Mouse (Mus musculus) small intestine, adult 2 months (tissue): ENCODE data around the gene Pfn1. TPM values are rescaled to one million over a fixed set of nuclear protein-coding genes. Genes with fewer than 3 reads are reported as not detected.

Experiments used
- H3K27ac ChIP-seq: fragments of 200-500 bp; 2 replicates; pipeline ENCODE4 v1.5.1; 2012; ENCODE audit warnings: low read depth, low read length, control low read depth, inconsistent platforms; ENCODE audit not compliant: insufficient read depth
- H3K27me3 ChIP-seq: fragments of 200-500 bp; 2 replicates; pipeline ENCODE4 v1.6.1; 2012; ENCODE audit warnings: mild to moderate bottlenecking, moderate library complexity, low read length, inconsistent platforms; ENCODE audit not compliant: control insufficient read depth, insufficient read depth
- H3K36me3 ChIP-seq: fragments of 200-500 bp; 2 replicates; pipeline ENCODE4 v1.6.1; 2012; ENCODE audit warnings: mild to moderate bottlenecking, low read length, control low read depth, inconsistent platforms; ENCODE audit not compliant: control insufficient read depth, insufficient read depth
- H3K4me1 ChIP-seq: fragments of 200-500 bp; 2 replicates; pipeline ENCODE4 v1.6.1; 2012; ENCODE audit warnings: low read length, inconsistent platforms, mixed read lengths; ENCODE audit not compliant: control insufficient read depth, insufficient read depth, insufficient read length
- H3K4me3 ChIP-seq: fragments of 200-500 bp; 2 replicates; pipeline ENCODE4 v1.5.1; 2012; ENCODE audit warnings: low read depth, mild to moderate bottlenecking, control low read depth, inconsistent platforms, low read length, moderate library complexity
- CTCF ChIP-seq: fragments of 200-500 bp; IDR thresholded peaks from 2 replicates; pipeline ENCODE4 v1.5.1; 2012; ENCODE audit warnings: low read depth, mild to moderate bottlenecking, control low read depth, inconsistent platforms, low read length, moderate library complexity, mixed read lengths; ENCODE audit not compliant: insufficient replicate concordance, insufficient read length; ENCODE audit errors: extremely low read depth
- POLR2A ChIP-seq: fragments of 200-500 bp; IDR thresholded peaks from 2 replicates; pipeline ENCODE4 v1.6.1; 2012; ENCODE audit warnings: low read depth, mild to moderate bottlenecking, control low read depth, inconsistent platforms, low read length, moderate library complexity
- WGBS: fragments of 180-500 bp; shearing (Covaris S2); methylation state at CpG from one replicate; pipeline ENCODE4 v1.1.7; 2018; 5-methylcytosine and 5-hydroxymethylcytosine counted together
- polyA plus RNA-seq: library from polyadenylated mRNA; depleted of rRNA; stranded (reverse); fragments of >200 nt; gene quantifications from 2 replicates; pipeline ENCODE4 v1.2.3, GENCODE M21; 2012

Gene Pfn1
- polyA plus RNA-seq, 1 experiment: 5,668 TPM

DNA sequence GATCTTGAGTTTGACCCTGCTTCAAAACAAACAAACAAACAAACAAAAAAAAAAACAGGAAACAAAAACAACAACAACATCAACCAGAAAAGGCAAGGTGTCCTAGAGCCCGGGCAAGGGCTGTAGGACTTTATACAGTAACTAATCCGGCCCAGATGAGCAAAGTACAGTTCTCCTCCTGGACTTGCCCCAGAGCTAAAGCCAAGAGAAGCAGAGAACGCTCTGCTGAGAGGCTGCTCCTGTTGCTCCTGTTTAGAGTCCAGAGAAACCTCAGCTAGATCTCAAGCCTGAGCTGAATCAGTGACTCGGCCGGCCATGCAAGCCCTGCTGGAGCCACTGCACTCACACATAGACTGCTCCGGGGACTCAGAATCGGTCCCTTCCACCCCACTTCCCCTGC lies 24.3 kb downstream of the Pfn1 start:
- Histone ChIP-seq H3K27ac (peak overlapping the region; percentile 93), H3K4me1 (peaks cover 13% of the 10 kb centered on the region; the same call in 1 of the 2 replicates), H3K36me3 (no peaks in the 10 kb centered on the region), H3K27me3 (no peaks in the 10 kb centered on the region), H3K4me3 (no peak overlapping the region)
- no peak for TF ChIP-seq CTCF
- peak; percentile 61; the same call in 1 of the 2 replicates for TF ChIP-seq POLR2A
- 28% methylated on average over 7 of the region's 7 CpGs for WGBS

DNA sequence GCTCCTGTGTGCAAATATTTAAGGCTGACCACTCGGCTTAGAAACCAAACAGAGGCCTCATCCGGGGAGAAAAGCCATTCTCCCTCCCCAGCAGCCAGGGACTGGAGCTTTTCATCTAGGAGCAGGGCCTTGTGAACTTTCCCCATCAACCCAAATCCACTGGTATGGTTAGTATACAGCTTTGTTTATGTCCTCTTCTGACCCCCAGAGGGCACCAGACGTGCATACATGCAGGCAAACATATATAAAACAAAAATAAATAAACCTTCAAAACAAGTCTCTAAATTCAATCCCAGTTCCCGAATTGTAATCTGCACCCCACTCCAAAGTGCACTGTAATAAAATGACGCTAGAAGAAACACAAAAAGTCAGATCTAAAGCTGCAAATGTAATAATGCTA lies 24.9 kb downstream of the Pfn1 start:
- TF ChIP-seq POLR2A: no peak
- H3K27ac ChIP-seq: peak overlapping the region; percentile 93; the same call in 1 of the 2 replicates
- H3K36me3 ChIP-seq: no peaks in the 10 kb centered on the region
- H3K27me3 ChIP-seq: no peaks in the 10 kb centered on the region
- no peak overlapping the region for H3K4me3 ChIP-seq
- 26% methylated on average over 5 of the region's 5 CpGs for WGBS
- peaks cover 13% of the 10 kb centered on the region; the same call in 1 of the 2 replicates for H3K4me1 ChIP-seq

DNA sequence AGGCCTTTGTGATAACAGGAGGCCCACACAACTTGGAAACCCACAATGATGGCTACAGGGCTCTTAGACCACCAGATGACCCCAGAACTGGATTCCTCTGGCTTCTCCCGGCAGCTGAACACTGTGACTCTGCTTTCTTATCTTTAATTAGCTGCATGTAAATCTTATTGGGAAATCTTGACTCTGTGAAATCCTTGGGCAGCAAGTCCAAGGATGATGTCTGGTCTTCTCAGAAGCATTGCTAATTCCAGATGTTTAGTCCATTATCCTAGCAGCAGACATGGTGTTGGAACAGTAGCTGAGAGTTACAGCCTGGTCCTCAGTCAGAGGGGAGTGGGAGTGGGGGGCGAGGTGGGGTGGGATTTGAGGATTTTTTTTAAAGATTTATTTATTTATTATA lies 26.0 kb downstream of the Pfn1 start:
- no peaks in the 10 kb centered on the region for H3K36me3 ChIP-seq
- no peak overlapping the region for H3K4me3 ChIP-seq
- H3K4me1 ChIP-seq: peaks cover 16% of the 10 kb centered on the region; the same call in 1 of the 2 replicates
- H3K27ac ChIP-seq: no peak overlapping the region
- 65% methylated on average over 2 of the region's 2 CpGs for WGBS
- TF ChIP-seq CTCF (no peak), POLR2A (no peak)
- no peaks in the 10 kb centered on the region for H3K27me3 ChIP-seq

DNA sequence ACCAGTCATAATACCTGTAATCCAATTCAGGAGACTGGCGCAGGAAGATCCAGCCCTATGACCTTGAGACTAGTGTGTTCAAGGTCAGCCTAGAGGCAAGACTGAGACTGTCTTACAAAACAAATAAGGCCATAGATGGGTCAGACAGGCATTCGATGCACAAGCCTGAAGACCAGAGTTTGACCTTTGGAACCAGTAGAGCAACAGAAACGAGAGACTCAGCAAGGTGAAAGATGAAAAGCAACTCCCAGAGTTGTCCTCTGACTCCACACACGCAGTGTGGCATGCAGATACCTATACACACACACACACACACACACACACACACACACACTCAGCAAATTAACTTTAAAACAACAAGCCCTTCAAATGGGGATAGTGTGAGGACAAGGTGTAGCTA lies 27.6 kb downstream of the Pfn1 start:
- 39% methylated on average over 4 of the region's 4 CpGs for WGBS
- H3K27me3 ChIP-seq: no peaks in the 10 kb centered on the region
- no peaks in the 10 kb centered on the region for H3K36me3 ChIP-seq
- TF ChIP-seq CTCF (no peak), POLR2A (no peak)
- H3K27ac ChIP-seq: peak overlapping the region; percentile 81
- H3K4me3 ChIP-seq: no peak overlapping the region
- peaks cover 25% of the 10 kb centered on the region for H3K4me1 ChIP-seq

DNA sequence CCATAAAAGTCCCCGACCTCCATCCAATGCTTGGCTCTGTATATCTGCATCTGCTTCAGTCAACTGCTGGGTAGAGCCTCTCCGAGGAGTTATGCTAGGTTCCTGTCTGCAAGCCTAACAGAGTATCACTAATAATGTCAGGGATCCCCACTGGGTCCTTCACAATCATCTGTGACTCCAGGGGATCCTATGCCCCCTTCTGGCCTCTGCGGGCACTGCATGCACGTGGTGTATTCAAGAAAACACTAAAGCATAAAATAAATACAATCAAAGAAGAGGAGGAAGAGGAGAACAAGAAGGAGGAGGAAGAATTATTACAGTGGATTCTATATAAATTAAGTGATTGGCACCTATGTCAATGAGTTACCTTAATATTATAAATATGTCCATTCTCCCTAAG lies 29.0 kb downstream of the Pfn1 start:
- WGBS: 44% methylated on average over 4 of the region's 4 CpGs
- H3K4me1 ChIP-seq: peaks cover 29% of the 10 kb centered on the region
- H3K27me3 ChIP-seq: no peaks in the 10 kb centered on the region
- H3K27ac ChIP-seq: no peak overlapping the region
- no peak overlapping the region for H3K4me3 ChIP-seq
- no peaks in the 10 kb centered on the region for H3K36me3 ChIP-seq
- TF ChIP-seq POLR2A (no peak), CTCF (peak; percentile 70; the same call in 1 of the 2 replicates)

DNA sequence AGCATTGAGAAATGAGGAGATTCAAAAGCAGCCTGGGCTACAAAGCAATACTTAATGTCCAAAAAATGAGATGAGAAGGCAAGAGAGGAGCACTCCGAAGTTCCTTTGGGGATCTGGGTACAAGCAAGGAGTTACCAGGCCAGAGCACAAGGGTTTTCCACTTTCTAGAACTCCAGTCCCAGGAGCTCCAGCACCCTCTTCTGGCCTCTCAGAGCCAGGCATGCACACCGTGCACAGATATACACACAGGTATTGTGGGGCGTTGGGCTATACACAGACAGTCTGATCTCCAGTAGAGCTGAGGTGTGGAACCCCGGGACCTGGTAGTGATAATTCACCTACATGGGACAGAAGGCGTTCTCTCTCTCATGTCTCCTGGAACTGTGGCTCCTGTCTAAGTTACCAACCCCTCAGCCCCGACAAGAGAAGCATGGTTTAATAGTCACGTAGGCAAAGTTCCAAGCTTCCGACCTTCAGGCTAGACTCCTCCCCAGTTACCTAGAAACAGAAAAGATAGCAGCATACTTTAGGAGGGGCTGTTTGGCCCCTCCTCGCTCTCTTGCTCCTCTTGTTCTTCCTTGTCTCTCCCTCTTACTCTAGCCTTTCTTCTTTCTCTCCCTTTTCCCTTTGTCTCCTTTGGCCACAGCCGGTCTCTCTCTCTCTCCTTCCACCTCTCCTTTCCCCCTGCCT lies 31.2 kb downstream of the Pfn1 start:
- H3K36me3 ChIP-seq: no peaks in the 10 kb centered on the region
- H3K4me3 ChIP-seq: no peak overlapping the region
- TF ChIP-seq POLR2A (no peak), CTCF (peak; percentile 51; the same call in 1 of the 2 replicates)
- H3K4me1 ChIP-seq: peaks cover 27% of the 10 kb centered on the region
- no peak overlapping the region for H3K27ac ChIP-seq
- no peaks in the 10 kb centered on the region for H3K27me3 ChIP-seq
- 44% methylated on average over 10 of the region's 10 CpGs for WGBS

DNA sequence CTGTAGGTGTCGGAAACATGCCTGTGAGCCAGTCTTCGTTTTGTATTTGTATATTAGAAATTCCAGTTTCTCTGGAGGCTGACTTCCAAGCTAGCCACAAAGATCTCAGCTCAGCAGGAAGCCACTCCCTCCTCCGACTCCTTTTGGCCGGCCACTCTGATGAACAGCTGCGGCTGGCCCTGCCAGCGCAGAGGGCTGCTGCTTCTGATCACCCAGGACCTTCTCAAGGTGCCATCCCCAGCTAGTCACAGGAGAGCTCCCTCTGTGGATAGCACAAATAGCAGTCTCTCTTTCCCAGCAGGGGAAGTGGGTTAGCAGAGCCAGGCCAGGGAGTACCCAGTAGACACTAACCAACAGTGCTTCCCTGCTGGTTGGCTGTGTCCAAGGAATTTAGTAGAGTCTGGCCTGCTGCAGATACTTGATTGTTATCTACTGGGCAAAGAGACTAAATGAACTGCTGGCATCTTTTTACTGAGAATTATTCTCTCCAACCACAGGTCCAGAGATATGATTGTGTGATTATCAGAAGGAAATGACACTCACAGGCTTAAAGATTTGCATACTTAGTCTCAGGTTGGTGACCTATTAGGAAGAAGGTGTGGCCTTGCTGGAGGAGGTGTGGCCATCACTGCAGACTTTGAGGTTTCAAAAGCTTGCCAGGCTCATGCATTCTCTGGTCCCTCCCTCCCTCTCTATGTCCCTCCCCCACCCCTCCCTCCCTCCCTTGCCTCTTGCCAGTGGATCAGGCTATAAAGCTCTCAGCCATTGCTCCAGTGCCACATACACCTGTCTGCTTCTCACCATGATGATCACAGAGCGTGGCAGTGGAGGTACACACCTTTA lies 32.3 kb downstream of the Pfn1 start:
- WGBS: 19% methylated on average over 7 of the region's 7 CpGs
- Histone ChIP-seq H3K27ac (peak overlapping the region; percentile 92), H3K4me1 (peaks cover 26% of the 10 kb centered on the region), H3K4me3 (no peak overlapping the region), H3K27me3 (no peaks in the 10 kb centered on the region), H3K36me3 (no peaks in the 10 kb centered on the region)
- TF ChIP-seq CTCF (no peak), POLR2A (no peak)
